Mouse (Mus musculus) CH12.LX (cell line): ENCODE data around the gene Gm17455. TPM values are rescaled to one million over a fixed set of nuclear protein-coding genes. Genes with fewer than 3 reads are reported as not detected.

Experiments used
- DNase-seq: peaks from one replicate; pipeline ENCODE4 v3.0.0-alpha.2; 2013; ENCODE audit errors: extremely low read depth
- H3K27ac ChIP-seq: 2 replicates; pipeline ENCODE4 v1.5.1; 2012; ENCODE audit warnings: low read depth, mild to moderate bottlenecking, control low read depth, moderate library complexity; ENCODE audit not compliant: insufficient read depth
- H3K27me3 ChIP-seq: replicated peaks from 2 replicates; pipeline ENCODE3; 2012; ENCODE audit warnings: inconsistent platforms
- H3K36me3 ChIP-seq, 2 experiments: replicated peaks in 1 of 2; 2 replicates each; pipeline versions ENCODE3 to v1.6.1; 2012; ENCODE audit warnings: inconsistent platforms in 1 of 2, low read length in 1 of 2, mild to moderate bottlenecking in 1 of 2, mixed read lengths in 1 of 2, moderate library complexity in 1 of 2; ENCODE audit not compliant: control insufficient read depth in 1 of 2, insufficient read depth in 1 of 2
- H3K4me1 ChIP-seq, 2 experiments: 2 replicates each; pipeline ENCODE4 v1.6.1; 2012; ENCODE audit warnings: inconsistent platforms in 1 of 2, moderate library complexity in 1 of 2; ENCODE audit not compliant: insufficient read depth in 2 of 2, control insufficient read depth in 1 of 2
- H3K4me2 ChIP-seq: 2 replicates; pipeline ENCODE4 v1.6.1; 2012; ENCODE audit warnings: low read depth, mild to moderate bottlenecking, control low read depth; ENCODE audit not compliant: poor library complexity, insufficient read depth, severe bottlenecking
- H3K4me3 ChIP-seq, 3 experiments: fragments of 150-350 bp in 1 of 3; sonication (generic) in 1 of 3; replicated peaks in 1 of 3; 2 replicates each; pipeline versions ENCODE3 to v1.5.1; 2011 to 2012; ENCODE audit warnings: low read depth in 2 of 3, low read length in 2 of 3, mild to moderate bottlenecking in 2 of 3, moderate library complexity in 2 of 3, control low read depth in 1 of 3, improper control_type of control experiment in 1 of 3, inconsistent platforms in 1 of 3, mixed read lengths in 1 of 3; ENCODE audit not compliant: poor library complexity in 1 of 3
- H3K79me2 ChIP-seq: replicated peaks from 2 replicates; pipeline ENCODE4 v1.6.1; 2012; ENCODE audit warnings: mild to moderate bottlenecking, moderate library complexity; ENCODE audit not compliant: control insufficient read depth, poor library complexity, insufficient read depth, severe bottlenecking; ENCODE audit errors: extremely low read depth
- H3K9ac ChIP-seq: 2 replicates; pipeline ENCODE4 v1.6.1; 2012; ENCODE audit warnings: low read depth, mild to moderate bottlenecking, control low read depth, moderate library complexity; ENCODE audit not compliant: insufficient read depth
- H3K9me3 ChIP-seq: replicated peaks from 2 replicates; pipeline ENCODE3; 2012; ENCODE audit warnings: low read length, inconsistent platforms, mixed read lengths
- BHLHE40 ChIP-seq: IDR thresholded peaks from 2 replicates; pipeline ENCODE4 v1.6.1; 2011; ENCODE audit warnings: mild to moderate bottlenecking, low read depth, low read length, improper control_type of control experiment
- CHD1 ChIP-seq: IDR thresholded peaks from 2 replicates; pipeline ENCODE4 v1.6.1; 2012; ENCODE audit warnings: low read depth, low read length, improper control_type of control experiment, inconsistent platforms
- CHD2 ChIP-seq: IDR thresholded peaks from 2 replicates; pipeline ENCODE4 v1.6.1; 2011; ENCODE audit warnings: low read length, improper control_type of control experiment
- ETS1 ChIP-seq: conservative IDR thresholded peaks from 2 replicates; pipeline ENCODE4 v1.6.1; 2012; ENCODE audit warnings: low read depth, mild to moderate bottlenecking, inconsistent platforms, low read length, improper control_type of control experiment, moderate library complexity
- IRF4 ChIP-seq: IDR thresholded peaks from 2 replicates; pipeline ENCODE4 v1.6.1; 2014; ENCODE audit warnings: low read depth, mild to moderate bottlenecking, inconsistent platforms, low read length, improper control_type of control experiment
- MAX ChIP-seq: IDR thresholded peaks from 2 replicates; pipeline ENCODE4 v1.6.1; 2011; ENCODE audit warnings: low read length, improper control_type of control experiment
- MAZ ChIP-seq: IDR thresholded peaks from 2 replicates; pipeline ENCODE4 v1.6.1; 2012; ENCODE audit warnings: low read depth, mild to moderate bottlenecking, inconsistent platforms, low read length, improper control_type of control experiment, moderate library complexity
- MEF2A ChIP-seq: IDR thresholded peaks from 2 replicates; pipeline ENCODE4 v1.6.1; 2014; ENCODE audit warnings: low read depth, mild to moderate bottlenecking, inconsistent platforms, low read length, improper control_type of control experiment, borderline replicate concordance
- MXI1 ChIP-seq: IDR thresholded peaks from 2 replicates; pipeline ENCODE4 v1.6.1; 2011; ENCODE audit warnings: mild to moderate bottlenecking, low read depth, low read length, improper control_type of control experiment
- MYC ChIP-seq: IDR thresholded peaks from 2 replicates; pipeline ENCODE4 v1.6.1; 2011; ENCODE audit warnings: low read depth, mild to moderate bottlenecking, improper control_type of control experiment, low read length
- PAX5 ChIP-seq: IDR thresholded peaks from 2 replicates; pipeline ENCODE4 v1.6.1; 2012; ENCODE audit warnings: low read length, inconsistent platforms, mixed read lengths
- POLR2A ChIP-seq: IDR thresholded peaks from 2 replicates; pipeline ENCODE4 v1.6.1; 2011; ENCODE audit warnings: low read depth, mild to moderate bottlenecking, improper control_type of control experiment, low read length
- POLR2AphosphoS2 ChIP-seq: IDR thresholded peaks from 2 replicates; pipeline ENCODE4 v1.6.1; 2011; ENCODE audit warnings: low read depth, low read length, improper control_type of control experiment
- RAD21 ChIP-seq: IDR thresholded peaks from 2 replicates; pipeline ENCODE4 v1.6.1; 2011; ENCODE audit warnings: low read depth, mild to moderate bottlenecking, low read length, improper control_type of control experiment, moderate library complexity
- SIN3A ChIP-seq: IDR thresholded peaks from 2 replicates; pipeline ENCODE4 v1.6.1; 2012; ENCODE audit warnings: low read length, improper control_type of control experiment, inconsistent platforms
- SMC3 ChIP-seq: IDR thresholded peaks from 2 replicates; pipeline ENCODE4 v1.6.1; 2011; ENCODE audit warnings: low read depth, low read length, improper control_type of control experiment
- USF1 ChIP-seq: IDR thresholded peaks from 2 replicates; pipeline ENCODE4 v1.6.1; 2014; ENCODE audit warnings: low read depth, mild to moderate bottlenecking, inconsistent platforms, low read length, improper control_type of control experiment
- USF2 ChIP-seq: conservative IDR thresholded peaks from 2 replicates; pipeline ENCODE4 v1.6.1; 2011; ENCODE audit warnings: low read depth, low read length, improper control_type of control experiment
- ZKSCAN1 ChIP-seq: IDR thresholded peaks from 2 replicates; pipeline ENCODE4 v1.6.1; 2012; ENCODE audit warnings: low read depth, inconsistent platforms, low read length, improper control_type of control experiment, borderline replicate concordance
- ZMIZ1 ChIP-seq: IDR thresholded peaks from 2 replicates; pipeline ENCODE4 v1.6.1; 2012; ENCODE audit warnings: low read depth, mild to moderate bottlenecking, inconsistent platforms, low read length, improper control_type of control experiment
- ZNF384 ChIP-seq: IDR thresholded peaks from 2 replicates; pipeline ENCODE4 v1.6.1; 2012; ENCODE audit warnings: low read depth, low read length, improper control_type of control experiment, inconsistent platforms
- dilution Hi-C: fragments of 300-500 bp; cut with MboI; formaldehyde crosslinking; loops from 2 replicates; pipeline ENCODE4 v1.14.3; 2020; ENCODE audit warnings: low sequenced_read_pairs; ENCODE audit not compliant: extremely low pct_unique_long_range_greater_than_20kb, extremely low pct_ligation_motif_present
- in situ Hi-C: fragments of 300-500 bp; cut with MboI; formaldehyde crosslinking; loops from 3 replicates; pipeline ENCODE4 v1.14.3; 2019; ENCODE audit warnings: low sequenced_read_pairs, low pct_ligation_motif_present, low pct_unique_long_range_greater_than_20kb, mixed read lengths
- polyA plus RNA-seq: library from polyadenylated mRNA; unstranded; fragments of >175 nt; gene quantifications from 2 replicates; pipeline ENCODE4 v1.2.1, GENCODE M21; 2012; ENCODE audit warnings: low read depth; ENCODE audit not compliant: insufficient read length
- total RNA-seq, 2 experiments: library from RNA; depleted of rRNA; stranded (reverse); fragments of 300-350 nt in 1 of 2; fragments of >200 nt in 1 of 2; gene quantifications; 2 replicates each; pipeline ENCODE4 v1.2.3; 2012 to 2014

The Gm17455 gene
- total and polyA plus RNA-seq, 3 experiments = not detected

- Histone ChIP-seq H3K4me1 (peaks cover 36 to 66% of the 10 kb centered on the region in 2 experiments), H3K4me2 (no peak overlapping the region), H3K36me3 (peaks cover 0 to 9% of the 10 kb centered on the region in 2 experiments), H3K27me3 (no peaks in the 10 kb centered on the region), H3K9me3 (no peaks in the 10 kb centered on the region), H3K9ac (no peak overlapping the region), H3K4me3 (no peak overlapping the region), H3K79me2 (no peaks in the 10 kb centered on the region), H3K27ac (no peak overlapping the region)
- no peak for DNase-seq
- in situ Hi-C loops (no loop called here), dilution Hi-C loops (no loop called here)
- TF ChIP-seq PAX5 (no peak), MXI1 (no peak), ZMIZ1 (no peak), USF2 (no peak), MAZ (no peak), RAD21 (no peak), ETS1 (no peak), ZKSCAN1 (no peak), POLR2AphosphoS2 (no peak), IRF4 (no peak), SIN3A (no peak), SMC3 (no peak)
These were observed 25.5 kb upstream of the Gm17455 start for GRCm38 (mm10) chr10:60373937-60374578.

DNA sequence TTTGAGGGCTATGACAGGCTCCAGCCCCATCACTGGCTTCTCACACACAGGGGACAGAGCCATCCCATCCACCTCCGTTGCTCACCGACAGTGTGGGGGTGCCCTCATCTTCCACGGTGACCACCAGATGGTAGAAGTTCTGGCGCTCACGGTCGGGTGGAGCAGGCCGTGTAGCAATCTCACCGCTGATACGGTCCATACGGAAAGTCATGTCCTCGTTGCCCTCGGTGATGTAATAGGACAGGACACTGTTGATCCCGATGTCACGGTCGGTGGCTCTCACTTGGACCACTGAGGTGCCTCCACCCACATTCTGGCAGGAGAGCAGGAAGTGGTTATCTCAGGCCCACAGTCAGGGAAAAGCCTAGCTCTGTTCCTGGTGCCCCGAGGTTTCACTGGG lies 22.8 kb upstream of the Gm17455 start:
- Histone ChIP-seq H3K4me1 (peaks cover 26 to 61% of the 10 kb centered on the region in 2 experiments), H3K79me2 (no peaks in the 10 kb centered on the region), H3K27ac (no peak overlapping the region), H3K4me2 (no peak overlapping the region), H3K9ac (no peak overlapping the region), H3K4me3 (no peak overlapping the region), H3K27me3 (no peaks in the 10 kb centered on the region), H3K36me3 (peaks cover 0 to 6% of the 10 kb centered on the region in 2 experiments), H3K9me3 (no peaks in the 10 kb centered on the region)
- no peak for DNase-seq
- in situ Hi-C loops = loop anchor here (25.0 kb wide), 1 partner anchor 464 kb away; no protein-coding TSS in a partner anchor
- TF ChIP-seq ZNF384 = no peak
- TF ChIP-seq MAX = no peak
- TF ChIP-seq CHD1 = no peak
- TF ChIP-seq MAZ = no peak
- no peak for TF ChIP-seq ETS1
- TF ChIP-seq POLR2A = no peak
- TF ChIP-seq MYC = no peak
- TF ChIP-seq CHD2 = no peak
- TF ChIP-seq ZMIZ1 = no peak
- no peak for TF ChIP-seq USF1
- TF ChIP-seq USF2 = no peak
- no peak for TF ChIP-seq BHLHE40
- TF ChIP-seq MEF2A = no peak
- dilution Hi-C loops = no loop called here
